Mouse (Mus musculus): ENCODE measurements around the gene Cip2a. TPM values are rescaled to one million over a fixed set of nuclear protein-coding genes. Genes with fewer than 3 reads are reported as not detected.

The Cip2a gene
- total RNA-seq (2023) = 5.3 to 8.5 TPM (median 6.3 TPM) in 4 replicates

DNA sequence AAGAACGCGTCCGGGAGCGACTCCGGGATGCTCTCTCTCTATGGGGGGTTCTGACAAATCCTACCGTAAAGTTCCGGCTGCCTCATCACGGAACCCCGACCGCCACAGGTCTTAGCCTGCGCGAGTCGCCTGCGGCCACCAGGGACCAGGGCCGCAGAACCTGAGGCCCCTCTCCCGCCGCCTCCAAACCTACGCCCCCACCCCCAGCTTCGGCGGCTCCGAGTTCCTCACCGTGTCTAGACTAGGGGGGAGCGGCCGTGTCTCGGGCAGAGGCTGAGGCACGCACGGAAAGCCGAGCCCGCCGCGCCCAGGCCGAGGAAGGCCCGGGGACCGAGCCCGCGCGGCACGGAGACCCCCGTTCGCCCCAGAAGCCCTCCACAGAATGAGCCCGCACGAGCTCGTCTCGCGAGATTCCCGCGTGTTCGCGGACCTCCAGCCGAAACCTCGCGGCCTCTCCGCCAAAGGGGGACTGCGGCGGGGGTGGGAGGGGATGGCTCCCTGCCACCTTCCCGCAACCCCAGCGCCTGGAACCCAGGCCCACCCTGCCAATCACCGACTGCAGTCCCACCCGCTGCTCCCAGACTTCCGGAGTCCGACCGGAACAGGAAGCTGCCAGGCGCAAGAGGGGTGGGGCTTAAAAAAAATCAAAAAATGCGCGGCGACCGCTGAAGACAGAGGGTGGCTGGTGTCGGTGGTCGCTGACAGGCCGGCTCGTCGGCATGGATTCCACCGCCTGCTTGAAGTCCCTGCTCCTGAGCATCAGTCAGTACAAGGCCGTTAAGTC lies at the start of gene Cip2a, which contains the start of gene Dzip3:
Gene Cip2a, plus strand, starts transcription at position 627 of the 784 bp plus-strand sequence.
Gene Dzip3, minus strand, starts transcription at position 607 of the 784 bp plus-strand sequence.

DNA sequence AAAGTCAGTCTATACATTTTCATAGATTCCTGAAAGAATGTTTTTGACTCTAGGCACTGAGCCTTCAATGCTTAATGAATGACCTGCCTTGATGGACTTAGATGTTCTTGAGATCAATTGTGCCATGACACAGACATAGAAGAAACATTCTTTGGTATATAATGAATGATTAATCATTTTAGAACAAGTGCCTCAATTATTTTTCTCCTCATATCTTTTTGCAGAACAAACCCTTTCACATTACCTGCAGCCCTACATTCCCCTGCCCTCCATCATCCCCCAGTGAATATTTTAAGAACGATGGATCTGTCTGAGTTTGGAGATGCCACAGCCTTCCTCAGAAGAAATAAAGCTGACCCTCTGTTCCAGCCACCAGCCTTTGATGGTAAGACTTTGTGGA lies 63.2 kb downstream of the Cip2a start, which contains the start of gene Myh15:
Gene Myh15, plus strand, starts transcription at position 301 of the 400 bp plus-strand sequence.

Other genes with a start within 250 kb of the Cip2a start
- gene Trat1, start 222.2 kb upstream of the Cip2a start, total RNA-seq (2023) = 0.30 to 1.6 TPM (median 0.98 TPM) in 3 of 4 replicates, not detected in the other
- not detected in 4 replicates for gene Retnlb, start 177.3 kb upstream of the Cip2a start, total RNA-seq (2023)
- not detected in 4 replicates for gene Retnla, start 151.6 kb upstream of the Cip2a start, total RNA-seq (2023)
- 1.5 to 2.1 TPM (median 1.8 TPM) in 4 replicates for gene Retnlg, start 121.6 kb upstream of the Cip2a start, total RNA-seq (2023)
- 11.8 to 17.2 TPM (median 12.7 TPM) in 4 replicates for gene Dzip3, start within 50 bp of the Cip2a start, total RNA-seq (2023)
- not detected in 4 replicates for gene Myh15, start 63.3 kb downstream of the Cip2a start, total RNA-seq (2023)

All from B cell, adult 62 days (primary cell).